Mouse (Mus musculus): ENCODE results near the gene Krtcap2. TPM values are rescaled to one million over a fixed set of nuclear protein-coding genes. Genes with fewer than 3 reads are reported as not detected.

Gene Krtcap2
- polyA plus RNA-seq, 1 experiment from 2014 or later = 309 TPM

GRCm38 (mm10) chr3:89219546-89219945 lies 26.2 kb upstream of the Krtcap2 start:
- no peak overlapping the region for H3K4me3 ChIP-seq (ENCODE audit: low read depth, low read length)
- 0 out of 2 replicates have a peak overlapping the region, but pooled peaks have one; percentile 51 for H3K27ac ChIP-seq (ENCODE audit: low read length)
- TF ChIP-seq CTCF (IDR thresholded peaks at IDR 0.05) (no peak), EP300 (IDR thresholded peaks at IDR 0.05) (no peak)
- H3K9me3 ChIP-seq (ENCODE audit: low read length) = no peaks in the 10 kb centered on the region
- H3K27me3 ChIP-seq (replicated peaks; ENCODE audit: insufficient read depth, low read length) = no peaks in the 10 kb centered on the region
- H3K4me2 ChIP-seq (replicated peaks; ENCODE audit: low read depth, low read length) = no peak overlapping the region
- peaks cover 8% of the 10 kb centered on the region; the same call in 1 of the 2 replicates for H3K4me1 ChIP-seq (ENCODE audit: insufficient read depth, low read depth, low read length)
- H3K36me3 ChIP-seq (ENCODE audit: insufficient read depth, low read length) = no peaks in the 10 kb centered on the region
- ATAC-seq (no peak), DNase-seq (ENCODE audit: low spot score) (no peak)
- H3K9ac ChIP-seq (replicated peaks; ENCODE audit: low read depth) = no peak overlapping the region
- WGBS = 15% methylated on average over 8 of the region's 8 CpGs

GRCm38 (mm10) chr3:89221167-89221566 lies 24.6 kb upstream of the Krtcap2 start:
- TF ChIP-seq CTCF (IDR thresholded peaks at IDR 0.05) (no peak), EP300 (IDR thresholded peaks at IDR 0.05) (no peak)
- no peaks in the 10 kb centered on the region for H3K36me3 ChIP-seq (ENCODE audit: insufficient read depth, low read length)
- 73% methylated on average over 5 of the region's 5 CpGs for WGBS

DNA sequence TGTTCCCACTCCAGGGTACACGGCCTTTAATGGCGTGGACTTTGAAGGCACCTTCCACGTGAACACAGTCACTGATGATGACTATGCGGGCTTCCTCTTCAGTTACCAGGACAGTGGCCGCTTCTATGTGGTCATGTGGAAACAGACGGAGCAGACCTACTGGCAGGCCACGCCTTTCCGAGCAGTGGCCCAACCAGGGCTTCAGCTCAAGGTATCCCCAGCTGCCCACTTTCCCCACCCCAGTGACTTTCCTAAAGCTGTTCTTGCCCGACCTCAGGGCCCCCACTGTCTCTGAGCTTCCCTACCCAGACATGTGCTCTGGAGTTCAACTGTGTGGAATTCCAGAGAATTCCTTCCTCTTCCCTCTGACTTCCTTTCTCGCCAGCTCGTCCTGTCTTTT lies 21.0 kb upstream of the Krtcap2 start:
- no peak overlapping the region for H3K27ac ChIP-seq (ENCODE audit: low read length)
- TF ChIP-seq CTCF (IDR thresholded peaks at IDR 0.05) (no peak), EP300 (IDR thresholded peaks at IDR 0.05) (no peak)
- no peak overlapping the region for H3K9ac ChIP-seq (replicated peaks; ENCODE audit: low read depth)
- no peaks in the 10 kb centered on the region for H3K36me3 ChIP-seq (ENCODE audit: insufficient read depth, low read length)
- WGBS = 55% methylated on average over 11 of the region's 11 CpGs
- H3K9me3 ChIP-seq (ENCODE audit: low read length) = no peaks in the 10 kb centered on the region
- H3K4me2 ChIP-seq (replicated peaks; ENCODE audit: low read depth, low read length) = peak overlapping the region; percentile 27; the same call in 1 of the 2 replicates
- no peaks in the 10 kb centered on the region for H3K27me3 ChIP-seq (replicated peaks; ENCODE audit: insufficient read depth, low read length)
- ATAC-seq (no peak), DNase-seq (ENCODE audit: low spot score) (no peak)
- H3K4me3 ChIP-seq (ENCODE audit: low read depth, low read length) = no peak overlapping the region
- H3K4me1 ChIP-seq (ENCODE audit: insufficient read depth, low read depth, low read length) = peaks cover 11% of the 10 kb centered on the region

More at GRCm38 (mm10) chr3:89221167-89221566, 24.6 kb upstream of the Krtcap2 start:
- Histone ChIP-seq H3K4me2 (replicated peaks; ENCODE audit: low read depth, low read length) (no peak overlapping the region), H3K4me3 (ENCODE audit: low read depth, low read length) (no peak overlapping the region), H3K9ac (replicated peaks; ENCODE audit: low read depth) (no peak overlapping the region), H3K27ac (ENCODE audit: low read length) (no peak overlapping the region), H3K27me3 (replicated peaks; ENCODE audit: insufficient read depth, low read length) (no peaks in the 10 kb centered on the region), H3K9me3 (ENCODE audit: low read length) (no peaks in the 10 kb centered on the region), H3K4me1 (ENCODE audit: insufficient read depth, low read depth, low read length) (peaks cover 2% of the 10 kb centered on the region; the same call in 1 of the 2 replicates)
- no peak for ATAC-seq
- no peak for DNase-seq (ENCODE audit: low spot score)

DNA sequence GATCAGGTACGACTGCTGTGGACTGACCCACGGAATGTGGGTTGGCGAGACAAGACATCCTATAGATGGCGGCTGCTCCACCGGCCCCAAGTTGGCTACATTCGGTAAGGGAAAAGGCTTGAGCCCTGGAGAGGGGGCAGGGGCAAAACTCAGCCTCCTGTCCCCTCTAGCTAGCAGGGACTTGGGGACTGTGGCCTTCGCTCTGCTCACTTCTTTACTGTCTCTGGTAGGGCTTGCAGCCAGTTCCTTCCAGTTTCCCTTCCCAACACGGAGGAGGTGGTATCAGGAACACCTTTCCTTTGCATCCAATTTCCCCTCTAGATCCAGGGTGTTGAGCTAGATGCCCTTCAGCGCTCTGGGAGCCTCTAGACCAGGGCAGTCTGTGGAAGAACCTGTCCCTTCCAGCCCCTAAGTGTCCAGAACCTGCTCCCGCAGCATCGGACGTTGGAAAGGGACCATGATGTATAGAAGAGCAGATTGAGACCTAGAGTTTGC lies 20.4 kb upstream of the Krtcap2 start:
- H3K36me3 ChIP-seq (ENCODE audit: insufficient read depth, low read length) = no peaks in the 10 kb centered on the region
- H3K9ac ChIP-seq (replicated peaks; ENCODE audit: low read depth) = no peak overlapping the region
- no peak for ATAC-seq
- no peak overlapping the region for H3K27ac ChIP-seq (ENCODE audit: low read length)
- no peak for TF ChIP-seq CTCF (IDR thresholded peaks at IDR 0.05)
- TF ChIP-seq EP300 (IDR thresholded peaks at IDR 0.05) = no peak
- DNase-seq (ENCODE audit: low spot score) = no peak
- no peak overlapping the region for H3K4me3 ChIP-seq (ENCODE audit: low read depth, low read length)
- H3K4me2 ChIP-seq (replicated peaks; ENCODE audit: low read depth, low read length) = peak overlapping the region; percentile 27
- 53% methylated on average over 12 of the region's 12 CpGs for WGBS
- H3K27me3 ChIP-seq (replicated peaks; ENCODE audit: insufficient read depth, low read length) = no peaks in the 10 kb centered on the region
- H3K9me3 ChIP-seq (ENCODE audit: low read length) = no peaks in the 10 kb centered on the region
- H3K4me1 ChIP-seq (ENCODE audit: insufficient read depth, low read depth, low read length) = peaks cover 11% of the 10 kb centered on the region

GRCm38 (mm10) chr3:89225918-89226317 lies 19.8 kb upstream of the Krtcap2 start:
- no peak overlapping the region for H3K4me3 ChIP-seq (ENCODE audit: low read depth, low read length)
- 50% methylated on average over 4 of the region's 4 CpGs for WGBS
- H3K9ac ChIP-seq (replicated peaks; ENCODE audit: low read depth) = no peak overlapping the region
- peak overlapping the region; percentile 69 for H3K4me2 ChIP-seq (replicated peaks; ENCODE audit: low read depth, low read length)
- H3K27me3 ChIP-seq (replicated peaks; ENCODE audit: insufficient read depth, low read length) = no peaks in the 10 kb centered on the region
- peaks cover 11% of the 10 kb centered on the region for H3K4me1 ChIP-seq (ENCODE audit: insufficient read depth, low read depth, low read length)
- no peaks in the 10 kb centered on the region for H3K9me3 ChIP-seq (ENCODE audit: low read length)
- no peak overlapping the region for H3K27ac ChIP-seq (ENCODE audit: low read length)
- H3K36me3 ChIP-seq (ENCODE audit: insufficient read depth, low read length) = no peaks in the 10 kb centered on the region
- TF ChIP-seq EP300 (IDR thresholded peaks at IDR 0.05) = no peak
- no peak for TF ChIP-seq CTCF (IDR thresholded peaks at IDR 0.05)
- ATAC-seq (no peak), DNase-seq (ENCODE audit: low spot score) (peak; percentile 56)

GRCm38 (mm10) chr3:89226361-89226760 lies 19.4 kb upstream of the Krtcap2 start:
- Histone ChIP-seq H3K9me3 (ENCODE audit: low read length) (no peaks in the 10 kb centered on the region), H3K27ac (ENCODE audit: low read length) (no peak overlapping the region), H3K9ac (replicated peaks; ENCODE audit: low read depth) (no peak overlapping the region), H3K27me3 (replicated peaks; ENCODE audit: insufficient read depth, low read length) (no peaks in the 10 kb centered on the region), H3K36me3 (ENCODE audit: insufficient read depth, low read length) (no peaks in the 10 kb centered on the region), H3K4me2 (replicated peaks; ENCODE audit: low read depth, low read length) (peak overlapping the region; percentile 69), H3K4me1 (ENCODE audit: insufficient read depth, low read depth, low read length) (peaks cover 11% of the 10 kb centered on the region), H3K4me3 (ENCODE audit: low read depth, low read length) (0 out of 2 replicates have a peak overlapping the region, but pooled peaks have one; percentile 36)
- ATAC-seq = no peak
- DNase-seq (ENCODE audit: low spot score) = no peak
- TF ChIP-seq EP300 (IDR thresholded peaks at IDR 0.05) = no peak
- TF ChIP-seq CTCF (IDR thresholded peaks at IDR 0.05) = no peak
- WGBS = 28% methylated on average over 11 of the region's 11 CpGs
